Mouse (Mus musculus): ENCODE measurements around the gene Sco2.

Sco2 gene

DNA sequence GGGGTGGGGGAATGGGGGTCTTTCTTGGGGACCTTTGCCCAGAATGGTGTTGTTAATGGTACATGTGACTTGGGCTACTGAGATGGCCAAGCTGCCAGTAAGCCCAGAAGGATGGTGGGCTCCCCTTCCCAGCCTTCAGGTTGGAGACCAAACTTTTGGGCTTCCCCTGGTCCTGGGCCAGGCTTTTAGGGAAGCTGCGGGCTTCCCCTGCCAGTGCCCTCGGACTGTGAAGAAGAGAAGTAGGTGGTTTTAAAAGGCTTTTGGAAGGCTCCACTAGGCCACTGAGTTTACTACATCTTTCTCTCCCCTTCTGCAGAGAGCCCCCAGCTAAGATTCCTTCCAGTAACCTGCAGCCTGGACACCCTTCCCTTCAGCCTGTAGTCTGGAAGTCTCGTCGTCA lies 50.0 kb downstream of the Sco2 start:
- no peak for DNase-seq (ENCODE audit: low spot score in 2 of 2)

- no peak for DNase-seq (ENCODE audit: low spot score in 2 of 2)
These were observed 50.8 kb downstream of the Sco2 start, which contains the start of gene Adm2 for GRCm38 (mm10) chr15:89322670-89323522. TSS of gene Adm2 (plus strand) at chr15:89322720.
